Mouse (Mus musculus) kidney, embryonic 16.5 days (tissue): Measurements from ENCODE around the gene Rnf111. TPM values are rescaled to one million over a fixed set of nuclear protein-coding genes. Genes with fewer than 3 reads are reported as not detected.

Experiments
- ATAC-seq: fragments of 200-750 bp; cut with Nextera tagmentation; 2 replicates; pipeline ENCODE4 v1.8.0; 2017; ENCODE audit warnings: moderate TSS enrichment; ENCODE audit not compliant: low FRiP score, low TSS enrichment
- H3K27ac ChIP-seq: fragments of 300-500 bp; sonication (generic); 2 replicates; pipeline ENCODE4 v1.5.1; 2014; ENCODE audit warnings: low read length
- H3K27me3 ChIP-seq: fragments of 300-500 bp; sonication (generic); 2 replicates; pipeline ENCODE4 v1.6.1; 2014; ENCODE audit warnings: low read length, control low read depth, mixed read lengths; ENCODE audit not compliant: insufficient read depth
- H3K36me3 ChIP-seq: fragments of 300-500 bp; sonication (generic); 2 replicates; pipeline ENCODE4 v1.6.1; 2014; ENCODE audit warnings: low read length, control low read depth, mixed read lengths; ENCODE audit not compliant: insufficient read depth
- H3K4me1 ChIP-seq: fragments of 300-500 bp; sonication (generic); 2 replicates; pipeline ENCODE4 v1.6.1; 2014; ENCODE audit warnings: low read length, control low read depth, mixed read lengths; ENCODE audit not compliant: insufficient read depth
- H3K4me2 ChIP-seq: fragments of 300-500 bp; sonication (generic); replicated peaks from 2 replicates; pipeline ENCODE4 v1.6.1; 2014; ENCODE audit warnings: low read depth, low read length
- H3K4me3 ChIP-seq: fragments of 300-500 bp; sonication (generic); 2 replicates; pipeline ENCODE4 v1.5.1; 2014; ENCODE audit warnings: mild to moderate bottlenecking, low read length
- H3K9ac ChIP-seq: fragments of 300-500 bp; sonication (generic); replicated peaks from 2 replicates; pipeline ENCODE4 v1.6.1; 2014; ENCODE audit warnings: low read length
- H3K9me3 ChIP-seq: fragments of 300-500 bp; sonication (generic); 2 replicates; pipeline ENCODE4 v1.6.1; 2016; ENCODE audit warnings: low read length, control low read depth
- WGBS: fragments of 180-500 bp; shearing (Covaris S2); extraction: QIAGEN DNeasy Blood & Tissue Kit; methylation state at CpG from one replicate; pipeline ENCODE4 v1.1.7; 2014; 5-methylcytosine and 5-hydroxymethylcytosine counted together
- polyA plus RNA-seq: library from polyadenylated mRNA; unstranded; fragments of >200 nt; fragmentation: Nextera tagmentation; extraction: Ambion mirVana; gene quantifications from 2 replicates; pipeline ENCODE4 v1.2.1, GENCODE M21; 2015

Gene Rnf111
- polyA plus RNA-seq, 1 experiment from 2014 or later = 27.1 TPM

GRCm38 (mm10) chr9:70503015-70503603, 416 bp downstream of the Rnf111 start:
- ATAC-seq = peak; percentile 94
- under 1% methylated on average over 49 of the region's 70 CpGs for WGBS

GRCm38 (mm10) chr9:70502284-70503014, 1.1 kb downstream of the Rnf111 start:
- H3K4me1 ChIP-seq = peaks cover 16% of the 10 kb centered on the region
- H3K4me3 ChIP-seq = peak overlapping the region; percentile 98
- H3K9me3 ChIP-seq = no peaks in the 10 kb centered on the region
- H3K27ac ChIP-seq = peak overlapping the region; percentile 96
- WGBS = 33% methylated on average over 10 of the region's 10 CpGs
- H3K27me3 ChIP-seq = no peaks in the 10 kb centered on the region
- no peak for ATAC-seq
- peak overlapping the region; percentile 89 for H3K9ac ChIP-seq
- H3K4me2 ChIP-seq = peak overlapping the region; percentile 70
- no peaks in the 10 kb centered on the region for H3K36me3 ChIP-seq

More at GRCm38 (mm10) chr9:70503015-70503603, 416 bp downstream of the Rnf111 start:
- Histone ChIP-seq H3K4me3 (peak overlapping the region; percentile 98), H3K9me3 (no peaks in the 10 kb centered on the region), H3K27me3 (no peaks in the 10 kb centered on the region), H3K4me1 (peaks cover 16% of the 10 kb centered on the region), H3K36me3 (no peaks in the 10 kb centered on the region), H3K27ac (peak overlapping the region; percentile 96), H3K9ac (peak overlapping the region; percentile 89), H3K4me2 (peak overlapping the region; percentile 70)

GRCm38 (mm10) chr9:70496990-70497389, 6.5 kb downstream of the Rnf111 start:
- no peaks in the 10 kb centered on the region for H3K9me3 ChIP-seq
- H3K27me3 ChIP-seq = no peaks in the 10 kb centered on the region
- ATAC-seq = no peak
- no peaks in the 10 kb centered on the region; the same call in 1 of the 2 replicates for H3K36me3 ChIP-seq
- H3K4me2 ChIP-seq = no peak overlapping the region
- H3K4me3 ChIP-seq = no peak overlapping the region
- peaks cover 5% of the 10 kb centered on the region for H3K4me1 ChIP-seq
- H3K27ac ChIP-seq = no peak overlapping the region
- no peak overlapping the region for H3K9ac ChIP-seq

- ATAC-seq = no peak
- Histone ChIP-seq H3K4me1 (no peaks in the 10 kb centered on the region), H3K9me3 (no peaks in the 10 kb centered on the region), H3K9ac (no peak overlapping the region), H3K4me2 (no peak overlapping the region), H3K27ac (no peak overlapping the region), H3K27me3 (no peaks in the 10 kb centered on the region), H3K36me3 (peaks cover 3% of the 10 kb centered on the region), H3K4me3 (no peak overlapping the region)
- WGBS = 92% methylated on average over 2 of the region's 2 CpGs
Measured at GRCm38 (mm10) chr9:70493038-70493437, 10.5 kb downstream of the Rnf111 start.

- H3K27ac ChIP-seq = no peak overlapping the region
- ATAC-seq = no peak
- 79% methylated on average over 1 of the region's 1 CpGs for WGBS
Measured at GRCm38 (mm10) chr9:70491176-70491575, 12.3 kb downstream of the Rnf111 start.

GRCm38 (mm10) chr9:70487401-70487800, 16.1 kb downstream of the Rnf111 start:
- H3K36me3 ChIP-seq = peaks cover 8% of the 10 kb centered on the region
- no peak overlapping the region for H3K27ac ChIP-seq
- 56% methylated on average over 2 of the region's 2 CpGs for WGBS
- H3K9me3 ChIP-seq = no peaks in the 10 kb centered on the region
- ATAC-seq = no peak
- no peak overlapping the region for H3K9ac ChIP-seq
- no peak overlapping the region for H3K4me2 ChIP-seq
- no peak overlapping the region for H3K4me3 ChIP-seq
- no peaks in the 10 kb centered on the region for H3K4me1 ChIP-seq
- H3K27me3 ChIP-seq = no peaks in the 10 kb centered on the region

More at GRCm38 (mm10) chr9:70491176-70491575, 12.3 kb downstream of the Rnf111 start:
- no peak overlapping the region for H3K4me3 ChIP-seq
- no peaks in the 10 kb centered on the region for H3K4me1 ChIP-seq
- H3K36me3 ChIP-seq = peaks cover 3% of the 10 kb centered on the region
- H3K9ac ChIP-seq = no peak overlapping the region
- no peaks in the 10 kb centered on the region for H3K9me3 ChIP-seq
- H3K27me3 ChIP-seq = no peaks in the 10 kb centered on the region
- H3K4me2 ChIP-seq = no peak overlapping the region

- Histone ChIP-seq H3K9ac (no peak overlapping the region), H3K9me3 (no peaks in the 10 kb centered on the region), H3K27ac (no peak overlapping the region)
Measured at GRCm38 (mm10) chr9:70485840-70486239, 17.7 kb downstream of the Rnf111 start.

GRCm38 (mm10) chr9:70483495-70483894, 20.0 kb downstream of the Rnf111 start:
- Histone ChIP-seq H3K4me3 (no peak overlapping the region), H3K4me1 (no peaks in the 10 kb centered on the region), H3K9ac (no peak overlapping the region), H3K27me3 (no peaks in the 10 kb centered on the region), H3K9me3 (no peaks in the 10 kb centered on the region), H3K27ac (no peak overlapping the region), H3K36me3 (peaks cover 10% of the 10 kb centered on the region), H3K4me2 (no peak overlapping the region)
- WGBS = 93% methylated on average over 5 of the region's 5 CpGs
- no peak for ATAC-seq

More at GRCm38 (mm10) chr9:70485840-70486239, 17.7 kb downstream of the Rnf111 start:
- Histone ChIP-seq H3K4me3 (no peak overlapping the region), H3K4me2 (no peak overlapping the region), H3K27me3 (no peaks in the 10 kb centered on the region), H3K4me1 (no peaks in the 10 kb centered on the region), H3K36me3 (peaks cover 8% of the 10 kb centered on the region)
- no peak for ATAC-seq
- 88% methylated on average over 1 of the region's 1 CpGs for WGBS

GRCm38 (mm10) chr9:70481872-70482271, 21.7 kb downstream of the Rnf111 start:
- H3K9ac ChIP-seq = no peak overlapping the region
- H3K27ac ChIP-seq = no peak overlapping the region
- H3K4me2 ChIP-seq = no peak overlapping the region
- H3K27me3 ChIP-seq = no peaks in the 10 kb centered on the region
- no peak for ATAC-seq
- no peak overlapping the region for H3K4me3 ChIP-seq
- no peaks in the 10 kb centered on the region for H3K4me1 ChIP-seq
- peaks cover 10% of the 10 kb centered on the region for H3K36me3 ChIP-seq
- H3K9me3 ChIP-seq = no peaks in the 10 kb centered on the region

- ATAC-seq = no peak
- no peak overlapping the region for H3K4me2 ChIP-seq
- H3K36me3 ChIP-seq = peaks cover 37% of the 10 kb centered on the region
- H3K27me3 ChIP-seq = no peaks in the 10 kb centered on the region
- H3K9ac ChIP-seq = no peak overlapping the region
- H3K4me1 ChIP-seq = no peaks in the 10 kb centered on the region
- H3K4me3 ChIP-seq = no peak overlapping the region
- H3K9me3 ChIP-seq = no peaks in the 10 kb centered on the region
- H3K27ac ChIP-seq = no peak overlapping the region
- WGBS = 92% methylated on average over 3 of the region's 3 CpGs
Measured at GRCm38 (mm10) chr9:70477229-70477628, 26.3 kb downstream of the Rnf111 start.
